Mouse (Mus musculus) limb, embryonic 14.5 days (tissue): ENCODE data around the gene Ica1. TPM values are rescaled to one million over a fixed set of nuclear protein-coding genes. Genes with fewer than 3 reads are reported as not detected.

Experiments
- ATAC-seq: fragments of 200-750 bp; cut with Nextera tagmentation; 2 replicates; pipeline ENCODE4 v1.8.0; 2017; ENCODE audit warnings: low read depth, moderate number of reproducible peaks, moderate TSS enrichment; ENCODE audit not compliant: low FRiP score
- DNase-seq: peaks from one replicate; pipeline ENCODE4 v3.0.0-alpha.2; 2015; ENCODE audit warnings: low spot score
- H3K27ac ChIP-seq: fragments of 300-500 bp; sonication (generic); replicated peaks from 2 replicates; pipeline ENCODE4 v1.5.1; 2014; ENCODE audit warnings: low read depth, mild to moderate bottlenecking, low read length, moderate library complexity, mixed read lengths
- H3K27me3 ChIP-seq: fragments of 300-500 bp; sonication (generic); 2 replicates; pipeline ENCODE4 v1.6.1; 2014; ENCODE audit warnings: low read length, mixed read lengths; ENCODE audit not compliant: control insufficient read depth, insufficient read depth
- H3K36me3 ChIP-seq: fragments of 300-500 bp; sonication (generic); 2 replicates; pipeline ENCODE4 v1.6.1; 2014; ENCODE audit warnings: mild to moderate bottlenecking, low read length, moderate library complexity, mixed read lengths; ENCODE audit not compliant: control insufficient read depth, insufficient read depth
- H3K4me1 ChIP-seq: fragments of 300-500 bp; sonication (generic); 2 replicates; pipeline ENCODE4 v1.6.1; 2014; ENCODE audit warnings: antibody characterized with exemption, low read length, mixed read lengths; ENCODE audit not compliant: control insufficient read depth, insufficient read depth
- H3K4me2 ChIP-seq: fragments of 300-500 bp; sonication (generic); replicated peaks from 2 replicates; pipeline ENCODE4 v1.6.1; 2014; ENCODE audit warnings: low read depth, mild to moderate bottlenecking, low read length, moderate library complexity; ENCODE audit not compliant: severe bottlenecking
- H3K4me3 ChIP-seq: fragments of 300-500 bp; sonication (generic); replicated peaks from 2 replicates; pipeline ENCODE4 v1.5.1; 2014; ENCODE audit warnings: low read length
- H3K9ac ChIP-seq: fragments of 300-500 bp; sonication (generic); 2 replicates; pipeline ENCODE4 v1.6.1; 2014; ENCODE audit warnings: mild to moderate bottlenecking, low read depth, low read length, moderate library complexity; ENCODE audit not compliant: severe bottlenecking
- H3K9me3 ChIP-seq: fragments of 300-500 bp; sonication (generic); 2 replicates; pipeline ENCODE4 v1.6.1; 2016; ENCODE audit warnings: low read length; ENCODE audit not compliant: control insufficient read depth
- POLR2A ChIP-seq: fragments of 200-500 bp; IDR thresholded peaks from 2 replicates; pipeline ENCODE4 v1.8.0; 2012; ENCODE audit warnings: inconsistent platforms, mild to moderate bottlenecking, moderate library complexity, borderline replicate concordance; ENCODE audit not compliant: insufficient read depth, insufficient read length; ENCODE audit errors: extremely low read depth
- WGBS: fragments of 180-500 bp; shearing (Covaris S2); extraction: QIAGEN DNeasy Blood & Tissue Kit; methylation state at CpG from one replicate; pipeline ENCODE4 v1.1.7; 2014; 5-methylcytosine and 5-hydroxymethylcytosine counted together
- polyA plus RNA-seq, 2 experiments: library from polyadenylated mRNA; depleted of rRNA in 1 of 2; stranded (reverse) in 1 of 2; unstranded in 1 of 2; fragments of >200 nt; fragmentation: Nextera tagmentation in 1 of 2; extraction: Ambion mirVana in 1 of 2; gene quantifications; 2 replicates each; pipeline versions ENCODE4 v1.2.1 to v1.2.3; 2012 to 2014

The Ica1 gene
- polyA plus RNA-seq, 2 experiments = 6.4 to 14.7 TPM

GRCm38 (mm10) chr6:8582377-8582776, 195.9 kb downstream of the Ica1 start:
- WGBS = 97% methylated on average over 9 of the region's 9 CpGs
- no peak for TF ChIP-seq POLR2A
- ATAC-seq = no peak
- H3K27me3 ChIP-seq = no peaks in the 10 kb centered on the region
- H3K4me1 ChIP-seq = no peaks in the 10 kb centered on the region
- no peak for DNase-seq
- no peaks in the 10 kb centered on the region for H3K9me3 ChIP-seq
- no peak overlapping the region for H3K27ac ChIP-seq
- H3K36me3 ChIP-seq = peaks cover 15% of the 10 kb centered on the region
- no peak overlapping the region for H3K4me2 ChIP-seq
- H3K9ac ChIP-seq = no peak overlapping the region
- H3K4me3 ChIP-seq = no peak overlapping the region

Other genes with a start within 250 kb of the Ica1 start
- 1.4 and 1.8 TPM in 2 replicates for gene Nxph1, start 169.9 kb upstream of the Ica1 start, polyA plus RNA-seq (2012; rRNA removed)
- 1.7 and 2.0 TPM in 2 replicates for gene Nxph1, start 169.9 kb upstream of the Ica1 start, polyA plus RNA-seq (2014; fragmentation: Nextera tagmentation; extraction: Ambion mirVana)